Mouse (Mus musculus): ENCODE data around the gene Ldlr. TPM values are rescaled to one million over a fixed set of nuclear protein-coding genes. Genes with fewer than 3 reads are reported as not detected.

Gene Ldlr
- 16.7 and 27.7 TPM in 2 replicates for total RNA-seq (2014; rRNA removed)
- polyA plus RNA-seq (2015; fragmentation: Nextera tagmentation; extraction: Ambion mirVana) = 9.6 and 10.3 TPM in 2 replicates

- Histone ChIP-seq H3K9ac (replicated peaks; ENCODE audit: low read length, poor library complexity, severe bottlenecking) (peak within 1 kb of the TSS; percentile 54), H3K27ac (ENCODE audit: low read depth, low read length) (peak within 1 kb of the TSS; percentile 73), H3K27me3 (ENCODE audit: insufficient read depth, low read length) (no peaks in the 10 kb centered on the region), H3K4me2 (ENCODE audit: low read depth, low read length, poor library complexity, severe bottlenecking) (peak within 1 kb of the TSS; percentile 62), H3K36me3 (ENCODE audit: insufficient read depth, low read length) (no peaks in the 10 kb centered on the region), H3K4me3 (ENCODE audit: low read depth, low read length) (peak within 1 kb of the TSS; percentile 55), H3K9me3 (ENCODE audit: low read length) (no peaks in the 10 kb centered on the region), H3K4me1 (ENCODE audit: insufficient read depth, low read length) (peaks cover 13% of the 10 kb centered on the region; the same call in 1 of the 2 replicates)
- TF ChIP-seq CTCF (IDR thresholded peaks at IDR 0.05) = no peak
- peak; percentile 93 for DNase-seq (ENCODE audit: low spot score)
- ATAC-seq (ENCODE audit: low FRiP score) = peak; percentile 83
- 0% methylated on average over 47 of the region's 47 CpGs for WGBS
Observed at GRCm38 (mm10) chr9:21723377-21724146, at the start of gene Ldlr. Gene Ldlr (plus strand): TSS chr9:21723483.

GRCm38 (mm10) chr9:21677706-21678105 lies 45.6 kb upstream of the Ldlr start:
- Histone ChIP-seq H3K36me3 (ENCODE audit: insufficient read depth, low read length) (peaks cover 83% of the 10 kb centered on the region), H3K4me1 (ENCODE audit: insufficient read depth, low read length) (no peaks in the 10 kb centered on the region), H3K27ac (ENCODE audit: low read depth, low read length) (no peak overlapping the region), H3K9ac (replicated peaks; ENCODE audit: low read length, poor library complexity, severe bottlenecking) (no peak overlapping the region), H3K27me3 (ENCODE audit: insufficient read depth, low read length) (no peaks in the 10 kb centered on the region), H3K9me3 (ENCODE audit: low read length) (no peaks in the 10 kb centered on the region), H3K4me2 (ENCODE audit: low read depth, low read length, poor library complexity, severe bottlenecking) (no peak overlapping the region), H3K4me3 (ENCODE audit: low read depth, low read length) (no peak overlapping the region)
- ATAC-seq (ENCODE audit: low FRiP score) (no peak), DNase-seq (ENCODE audit: low spot score) (no peak)
- TF ChIP-seq CTCF (IDR thresholded peaks at IDR 0.05) = no peak
- 97% methylated on average over 17 of the region's 17 CpGs for WGBS

- no peak overlapping the region for H3K27ac ChIP-seq (ENCODE audit: low read depth, low read length)
- no peak for ATAC-seq (ENCODE audit: low FRiP score)
- no peaks in the 10 kb centered on the region for H3K4me1 ChIP-seq (ENCODE audit: insufficient read depth, low read length)
- no peaks in the 10 kb centered on the region for H3K9me3 ChIP-seq (ENCODE audit: low read length)
- H3K36me3 ChIP-seq (ENCODE audit: insufficient read depth, low read length) = peaks cover 84% of the 10 kb centered on the region
- H3K4me2 ChIP-seq (ENCODE audit: low read depth, low read length, poor library complexity, severe bottlenecking) = no peak overlapping the region
- no peak overlapping the region for H3K4me3 ChIP-seq (ENCODE audit: low read depth, low read length)
- H3K9ac ChIP-seq (replicated peaks; ENCODE audit: low read length, poor library complexity, severe bottlenecking) = no peak overlapping the region
- DNase-seq (ENCODE audit: low spot score) = no peak
- no peak for TF ChIP-seq CTCF (IDR thresholded peaks at IDR 0.05)
- H3K27me3 ChIP-seq (ENCODE audit: insufficient read depth, low read length) = no peaks in the 10 kb centered on the region
- 91% methylated on average over 4 of the region's 4 CpGs for WGBS
Observed at GRCm38 (mm10) chr9:21680448-21680847, 42.8 kb upstream of the Ldlr start.

GRCm38 (mm10) chr9:21682827-21683226 lies 40.5 kb upstream of the Ldlr start:
- DNase-seq (ENCODE audit: low spot score) = no peak
- Histone ChIP-seq H3K4me3 (ENCODE audit: low read depth, low read length) (no peak overlapping the region), H3K4me1 (ENCODE audit: insufficient read depth, low read length) (no peaks in the 10 kb centered on the region), H3K36me3 (ENCODE audit: insufficient read depth, low read length) (peaks cover 80% of the 10 kb centered on the region), H3K4me2 (ENCODE audit: low read depth, low read length, poor library complexity, severe bottlenecking) (no peak overlapping the region), H3K9me3 (ENCODE audit: low read length) (no peaks in the 10 kb centered on the region), H3K27me3 (ENCODE audit: insufficient read depth, low read length) (no peaks in the 10 kb centered on the region), H3K27ac (ENCODE audit: low read depth, low read length) (no peak overlapping the region), H3K9ac (replicated peaks; ENCODE audit: low read length, poor library complexity, severe bottlenecking) (no peak overlapping the region)
- ATAC-seq (ENCODE audit: low FRiP score) = no peak
- peak; percentile 53 for TF ChIP-seq CTCF (IDR thresholded peaks at IDR 0.05)
- 90% methylated on average over 4 of the region's 4 CpGs for WGBS

- Histone ChIP-seq H3K4me2 (ENCODE audit: low read depth, low read length, poor library complexity, severe bottlenecking) (no peak overlapping the region), H3K27ac (ENCODE audit: low read depth, low read length) (no peak overlapping the region), H3K27me3 (ENCODE audit: insufficient read depth, low read length) (no peaks in the 10 kb centered on the region), H3K36me3 (ENCODE audit: insufficient read depth, low read length) (peaks cover 80% of the 10 kb centered on the region), H3K9me3 (ENCODE audit: low read length) (no peaks in the 10 kb centered on the region), H3K9ac (replicated peaks; ENCODE audit: low read length, poor library complexity, severe bottlenecking) (no peak overlapping the region), H3K4me3 (ENCODE audit: low read depth, low read length) (no peak overlapping the region), H3K4me1 (ENCODE audit: insufficient read depth, low read length) (no peaks in the 10 kb centered on the region)
- DNase-seq (ENCODE audit: low spot score) (no peak), ATAC-seq (ENCODE audit: low FRiP score) (no peak)
- 87% methylated on average over 3 of the region's 3 CpGs for WGBS
- no peak for TF ChIP-seq CTCF (IDR thresholded peaks at IDR 0.05)
Observed at GRCm38 (mm10) chr9:21683897-21684296, 39.4 kb upstream of the Ldlr start.

GRCm38 (mm10) chr9:21688554-21688953 lies 34.7 kb upstream of the Ldlr start:
- ATAC-seq (ENCODE audit: low FRiP score) = no peak
- TF ChIP-seq CTCF (IDR thresholded peaks at IDR 0.05) = no peak
- no peaks in the 10 kb centered on the region for H3K4me1 ChIP-seq (ENCODE audit: insufficient read depth, low read length)
- peaks cover 64% of the 10 kb centered on the region for H3K36me3 ChIP-seq (ENCODE audit: insufficient read depth, low read length)
- no peak for DNase-seq (ENCODE audit: low spot score)
- H3K9me3 ChIP-seq (ENCODE audit: low read length) = no peaks in the 10 kb centered on the region
- no peak overlapping the region for H3K4me3 ChIP-seq (ENCODE audit: low read depth, low read length)
- WGBS = 88% methylated on average over 7 of the region's 7 CpGs
- H3K27ac ChIP-seq (ENCODE audit: low read depth, low read length) = no peak overlapping the region
- no peaks in the 10 kb centered on the region for H3K27me3 ChIP-seq (ENCODE audit: insufficient read depth, low read length)
- H3K9ac ChIP-seq (replicated peaks; ENCODE audit: low read length, poor library complexity, severe bottlenecking) = no peak overlapping the region
- no peak overlapping the region for H3K4me2 ChIP-seq (ENCODE audit: low read depth, low read length, poor library complexity, severe bottlenecking)
